Mouse (Mus musculus) heart, embryonic 12.5 days (tissue): Measurements from ENCODE around the gene March2. TPM values are rescaled to one million over a fixed set of nuclear protein-coding genes. Genes with fewer than 3 reads are reported as not detected.

Source experiments
- ATAC-seq: fragments of 200-750 bp; cut with Nextera tagmentation; 2 replicates; pipeline ENCODE4 v1.8.0; 2017; ENCODE audit warnings: moderate TSS enrichment, moderate library complexity; ENCODE audit not compliant: insufficient number of reproducible peaks, low FRiP score
- H3K27ac ChIP-seq: fragments of 300-500 bp; sonication (generic); 2 replicates; pipeline ENCODE4 v1.5.1; 2016; ENCODE audit warnings: mild to moderate bottlenecking, moderate library complexity; ENCODE audit not compliant: poor library complexity, severe bottlenecking
- H3K27me3 ChIP-seq: fragments of 300-500 bp; sonication (generic); replicated peaks from 2 replicates; pipeline ENCODE4 v1.6.1; 2016; ENCODE audit warnings: mild to moderate bottlenecking, moderate library complexity
- H3K36me3 ChIP-seq: fragments of 300-500 bp; sonication (generic); 2 replicates; pipeline ENCODE4 v1.6.1; 2016; ENCODE audit warnings: mild to moderate bottlenecking, moderate library complexity
- H3K4me1 ChIP-seq: fragments of 300-500 bp; sonication (generic); replicated peaks from 2 replicates; pipeline ENCODE4 v1.6.1; 2016; ENCODE audit warnings: mild to moderate bottlenecking
- H3K4me2 ChIP-seq: fragments of 300-500 bp; sonication (generic); 2 replicates; pipeline ENCODE4 v1.6.1; 2016; ENCODE audit warnings: mild to moderate bottlenecking, moderate library complexity
- H3K4me3 ChIP-seq: fragments of 300-500 bp; sonication (generic); 2 replicates; pipeline ENCODE4 v1.5.1; 2016; ENCODE audit warnings: mild to moderate bottlenecking
- H3K9ac ChIP-seq: fragments of 300-500 bp; sonication (generic); 2 replicates; pipeline ENCODE4 v1.6.1; 2016; ENCODE audit warnings: mild to moderate bottlenecking, moderate library complexity
- H3K9me3 ChIP-seq: fragments of 300-500 bp; sonication (generic); replicated peaks from 2 replicates; pipeline ENCODE4 v1.6.1; 2016; ENCODE audit warnings: mild to moderate bottlenecking, moderate library complexity
- WGBS: fragments of 180-500 bp; shearing (Covaris S2); methylation state at CpG from one replicate; pipeline ENCODE4 v1.1.7; 2016; 5-methylcytosine and 5-hydroxymethylcytosine counted together
- polyA plus RNA-seq: library from polyadenylated mRNA; unstranded; fragments of >200 nt; fragmentation: Nextera tagmentation; extraction: Ambion mirVana; gene quantifications from 2 replicates; pipeline ENCODE4 v1.2.1, GENCODE M21; 2016

March2 gene
- polyA plus RNA-seq = 76.5 and 79.5 TPM in 2 replicates

- ATAC-seq = peak; percentile 99
- Histone ChIP-seq H3K4me3 (peak within 1 kb of the TSS; percentile 87), H3K27me3 (no peaks in the 10 kb centered on the region), H3K9ac (peak within 1 kb of the TSS; percentile 87), H3K9me3 (no peaks in the 10 kb centered on the region), H3K27ac (peak within 1 kb of the TSS; percentile 40; the same call in 1 of the 2 replicates), H3K4me1 (0 out of 2 replicates have a peak, but pooled peaks cover 8% of the 10 kb centered on the region), H3K4me2 (peak within 1 kb of the TSS; percentile 77), H3K36me3 (0 out of 2 replicates have a peak, but pooled peaks cover 4% of the 10 kb centered on the region)
- under 1% methylated on average over 46 of the region's 46 CpGs for WGBS
These were observed at the start of gene March2 for GRCm38 (mm10) chr17:33718384-33718881. Gene March2, minus strand, starts transcription at chr17:33718670.

- Histone ChIP-seq H3K4me3 (no peak overlapping the region), H3K36me3 (no peaks in the 10 kb centered on the region), H3K9ac (no peak overlapping the region), H3K4me1 (no peaks in the 10 kb centered on the region), H3K9me3 (no peaks in the 10 kb centered on the region), H3K27ac (no peak overlapping the region), H3K4me2 (no peak overlapping the region), H3K27me3 (0 out of 2 replicates have a peak, but pooled peaks cover 8% of the 10 kb centered on the region)
- ATAC-seq = no peak
- WGBS = 67% methylated on average over 3 of the region's 3 CpGs
These were observed 47.9 kb upstream of the March2 start for GRCm38 (mm10) chr17:33766389-33766788.

GRCm38 (mm10) chr17:33760255-33761165 lies 42.0 kb upstream of the March2 start, which contains the start of gene Rab11b:
Gene Rab11b, minus strand, starts transcription at chr17:33760530.
- ATAC-seq = peak; percentile 99
- H3K27ac ChIP-seq = peak within 1 kb of the TSS; percentile 98
- no peaks in the 10 kb centered on the region for H3K9me3 ChIP-seq
- no peaks in the 10 kb centered on the region for H3K36me3 ChIP-seq
- 2% methylated on average over 35 of the region's 35 CpGs for WGBS
- H3K4me1 ChIP-seq = peaks cover 40% of the 10 kb centered on the region
- H3K9ac ChIP-seq = peak within 1 kb of the TSS; percentile 88
- peak within 1 kb of the TSS; percentile 88 for H3K4me2 ChIP-seq
- H3K27me3 ChIP-seq = no peaks in the 10 kb centered on the region
- H3K4me3 ChIP-seq = peak within 1 kb of the TSS; percentile 69

- WGBS = under 1% methylated on average over 35 of the region's 38 CpGs
- H3K4me1 ChIP-seq = peaks cover 45% of the 10 kb centered on the region
- peak overlapping the region; percentile 88 for H3K9ac ChIP-seq
- H3K36me3 ChIP-seq = no peaks in the 10 kb centered on the region
- H3K27ac ChIP-seq = peak overlapping the region; percentile 98
- H3K9me3 ChIP-seq = no peaks in the 10 kb centered on the region
- peak overlapping the region; percentile 69 for H3K4me3 ChIP-seq
- peak; percentile 90 for ATAC-seq
- H3K4me2 ChIP-seq = peak overlapping the region; percentile 88
- H3K27me3 ChIP-seq = no peaks in the 10 kb centered on the region
These were observed 41.3 kb upstream of the March2 start for GRCm38 (mm10) chr17:33759767-33760254.

GRCm38 (mm10) chr17:33757231-33757630 lies 38.8 kb upstream of the March2 start:
- no peak for ATAC-seq
- Histone ChIP-seq H3K27me3 (no peaks in the 10 kb centered on the region), H3K4me1 (peaks cover 65% of the 10 kb centered on the region), H3K9me3 (no peaks in the 10 kb centered on the region), H3K4me2 (peak overlapping the region; percentile 11; the same call in 1 of the 2 replicates), H3K9ac (no peak overlapping the region), H3K36me3 (no peaks in the 10 kb centered on the region), H3K4me3 (no peak overlapping the region), H3K27ac (no peak overlapping the region)
- WGBS = 54% methylated on average over 4 of the region's 4 CpGs

- Histone ChIP-seq H3K27me3 (no peaks in the 10 kb centered on the region), H3K9ac (no peak overlapping the region)
These were observed 37.8 kb upstream of the March2 start for GRCm38 (mm10) chr17:33756108-33756790.

GRCm38 (mm10) chr17:33755418-33756107 lies 37.1 kb upstream of the March2 start:
- Histone ChIP-seq H3K4me2 (no peak overlapping the region), H3K36me3 (peaks cover 9% of the 10 kb centered on the region; the same call in 1 of the 2 replicates), H3K27me3 (no peaks in the 10 kb centered on the region), H3K4me1 (peaks cover 72% of the 10 kb centered on the region), H3K9ac (no peak overlapping the region), H3K27ac (no peak overlapping the region), H3K9me3 (no peaks in the 10 kb centered on the region), H3K4me3 (no peak overlapping the region)
- no peak for ATAC-seq
- WGBS = 88% methylated on average over 10 of the region's 10 CpGs

More at GRCm38 (mm10) chr17:33756108-33756790, 37.8 kb upstream of the March2 start:
- H3K36me3 ChIP-seq = 0 out of 2 replicates have a peak, but pooled peaks cover 6% of the 10 kb centered on the region
- H3K4me3 ChIP-seq = no peak overlapping the region
- no peak overlapping the region for H3K27ac ChIP-seq
- WGBS = 83% methylated on average over 3 of the region's 3 CpGs
- no peak overlapping the region for H3K4me2 ChIP-seq
- ATAC-seq = no peak
- H3K4me1 ChIP-seq = peaks cover 65% of the 10 kb centered on the region
- H3K9me3 ChIP-seq = no peaks in the 10 kb centered on the region

GRCm38 (mm10) chr17:33754656-33755055 lies 36.2 kb upstream of the March2 start:
- Histone ChIP-seq H3K27ac (no peak overlapping the region), H3K4me2 (no peak overlapping the region), H3K4me1 (peaks cover 76% of the 10 kb centered on the region), H3K4me3 (no peak overlapping the region), H3K9ac (no peak overlapping the region), H3K27me3 (no peaks in the 10 kb centered on the region), H3K9me3 (no peaks in the 10 kb centered on the region), H3K36me3 (peaks cover 15% of the 10 kb centered on the region)
- ATAC-seq = no peak
- 76% methylated on average over 1 of the region's 1 CpGs for WGBS

- no peak overlapping the region for H3K27ac ChIP-seq
- 96% methylated on average over 2 of the region's 2 CpGs for WGBS
- no peak for ATAC-seq
These were observed 33.8 kb upstream of the March2 start for GRCm38 (mm10) chr17:33752297-33752696.

GRCm38 (mm10) chr17:33751181-33751580 lies 32.7 kb upstream of the March2 start:
- Histone ChIP-seq H3K9ac (no peak overlapping the region), H3K27ac (no peak overlapping the region), H3K4me1 (peaks cover 45% of the 10 kb centered on the region), H3K36me3 (peaks cover 42% of the 10 kb centered on the region), H3K4me2 (no peak overlapping the region), H3K9me3 (no peaks in the 10 kb centered on the region), H3K4me3 (no peak overlapping the region), H3K27me3 (no peaks in the 10 kb centered on the region)
- ATAC-seq = no peak

More at GRCm38 (mm10) chr17:33752297-33752696, 33.8 kb upstream of the March2 start:
- Histone ChIP-seq H3K27me3 (no peaks in the 10 kb centered on the region), H3K9ac (no peak overlapping the region), H3K4me1 (peaks cover 53% of the 10 kb centered on the region), H3K4me2 (no peak overlapping the region), H3K36me3 (peaks cover 37% of the 10 kb centered on the region), H3K9me3 (no peaks in the 10 kb centered on the region), H3K4me3 (no peak overlapping the region)
